Mouse (Mus musculus) MN1 (cell line): Measurements from ENCODE around the gene Pomgnt1.

ENCODE experiments used
- DNase-seq: peaks from one replicate; pipeline ENCODE4 v3.0.0-alpha.2; 2016; ENCODE audit warnings: low spot score

Pomgnt1 gene

DNA sequence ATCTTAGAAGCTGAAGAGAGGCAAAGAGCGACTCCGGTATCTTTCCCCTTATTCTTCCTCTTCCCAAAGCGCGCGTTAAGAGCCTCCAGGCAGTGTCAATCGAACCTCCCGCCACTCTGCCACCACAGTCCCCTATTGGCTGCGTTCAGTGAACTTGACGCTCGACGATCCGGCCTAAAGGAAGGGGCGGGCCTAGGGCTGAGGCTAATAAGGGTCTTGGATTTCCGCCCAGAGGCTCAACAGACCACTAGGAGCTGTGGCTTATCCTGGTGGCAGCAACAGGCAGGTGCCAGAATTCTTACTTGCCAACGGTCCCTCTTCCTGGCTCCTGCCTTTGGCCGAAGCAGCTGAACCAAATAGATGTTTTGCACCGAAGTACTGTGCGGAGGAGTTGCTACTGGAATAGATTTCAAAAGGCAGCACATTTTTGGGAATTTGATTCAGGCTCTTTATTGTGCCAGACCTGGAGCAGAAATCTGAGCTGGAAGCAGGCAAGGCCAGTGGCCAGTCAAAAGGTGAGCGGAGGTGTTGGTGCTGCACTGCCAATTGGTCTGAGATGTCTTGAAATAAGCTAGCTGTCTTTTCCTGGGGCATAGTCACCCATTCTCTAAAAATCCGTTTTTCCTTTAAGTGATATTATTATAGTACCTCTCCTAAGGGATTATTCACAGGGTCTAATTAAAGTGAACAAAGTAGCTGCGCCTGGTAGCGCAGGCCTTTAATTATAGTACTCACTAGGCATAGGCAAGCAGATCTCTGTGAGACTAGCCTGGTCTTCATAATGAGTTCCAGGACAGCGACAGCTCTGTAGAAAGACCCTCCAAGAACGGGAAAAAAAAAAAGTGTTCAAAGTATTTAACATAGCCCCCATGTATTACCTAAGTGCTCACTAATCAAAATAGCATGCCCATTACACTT, at the start of gene Pomgnt1, which contains the start of gene Rad54l:
TSS of gene Pomgnt1 (plus strand) at position 239 of the 918 bp plus-strand sequence.
TSS of gene Rad54l (minus strand) at position 89 of the 918 bp plus-strand sequence.
- peak; percentile 91 for DNase-seq

DNA sequence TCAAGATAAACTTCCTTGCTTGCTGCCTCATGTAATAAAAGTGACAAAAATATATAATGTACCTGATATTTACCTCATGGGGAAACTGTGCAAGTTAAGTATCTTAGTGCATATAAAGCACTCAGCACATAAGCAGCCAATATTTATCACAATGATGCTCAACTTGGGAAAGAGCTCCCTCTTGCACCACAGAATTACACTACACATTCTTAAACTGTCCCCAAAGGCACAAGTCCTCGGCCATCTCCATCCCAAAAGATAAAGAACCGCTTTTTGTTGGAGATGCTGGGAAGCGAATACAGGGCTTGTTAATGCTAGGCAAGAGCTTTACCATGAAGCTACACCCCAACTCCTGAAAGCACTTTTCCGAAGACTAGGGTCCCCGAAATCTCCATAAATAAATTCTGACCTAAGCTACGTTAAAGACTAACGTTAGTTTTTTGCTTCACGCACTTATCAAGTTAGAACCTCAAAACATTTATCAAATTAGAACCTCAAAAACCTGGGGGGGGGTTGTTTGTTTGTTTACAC, 49.4 kb upstream of the Pomgnt1 start:
- DNase-seq: peak; percentile 35

DNA sequence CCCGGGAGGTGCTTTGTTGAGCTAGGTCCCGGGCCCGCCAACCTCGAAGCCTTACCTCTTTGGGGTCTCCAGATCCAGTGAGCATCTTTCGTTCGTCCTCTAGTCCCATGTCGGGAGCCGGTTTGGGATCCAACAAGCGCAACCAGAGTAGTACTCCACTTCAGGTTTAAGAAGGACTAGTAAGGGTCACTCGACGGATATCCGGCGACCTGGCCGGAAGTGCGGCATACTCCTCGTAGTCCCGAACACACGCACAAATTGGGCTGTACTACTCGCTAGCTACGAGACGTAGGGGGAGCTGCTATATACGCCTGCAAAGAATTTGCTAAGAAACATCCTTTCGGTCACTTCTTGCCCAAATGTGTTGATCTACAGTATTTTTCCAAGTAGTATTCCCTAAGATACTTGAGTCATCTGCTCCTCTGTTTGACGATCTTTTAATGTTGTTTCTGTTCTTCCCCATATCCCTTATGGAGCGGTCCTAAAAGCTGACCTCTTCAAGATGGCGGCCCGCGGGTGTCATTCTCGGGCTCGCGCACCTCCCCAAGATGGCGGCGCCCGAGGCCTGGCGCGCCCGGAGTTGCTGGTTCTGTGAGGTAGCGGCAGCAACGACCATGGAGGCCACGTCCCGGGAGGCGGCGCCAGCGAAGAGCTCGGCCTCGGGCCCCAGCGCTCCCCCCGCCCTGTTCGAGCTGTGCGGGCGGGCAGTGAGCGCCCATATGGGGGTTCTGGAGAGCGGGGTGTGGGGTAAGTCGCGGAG, 48.6 kb upstream of the Pomgnt1 start, which contains the start of the genes Uqcrh and Lrrc41:
TSS of gene Uqcrh (minus strand) at position 211 of the 760 bp plus-strand sequence.
TSS of gene Lrrc41 (plus strand) at position 409 of the 760 bp plus-strand sequence.
- peak; percentile 91 for DNase-seq

DNA sequence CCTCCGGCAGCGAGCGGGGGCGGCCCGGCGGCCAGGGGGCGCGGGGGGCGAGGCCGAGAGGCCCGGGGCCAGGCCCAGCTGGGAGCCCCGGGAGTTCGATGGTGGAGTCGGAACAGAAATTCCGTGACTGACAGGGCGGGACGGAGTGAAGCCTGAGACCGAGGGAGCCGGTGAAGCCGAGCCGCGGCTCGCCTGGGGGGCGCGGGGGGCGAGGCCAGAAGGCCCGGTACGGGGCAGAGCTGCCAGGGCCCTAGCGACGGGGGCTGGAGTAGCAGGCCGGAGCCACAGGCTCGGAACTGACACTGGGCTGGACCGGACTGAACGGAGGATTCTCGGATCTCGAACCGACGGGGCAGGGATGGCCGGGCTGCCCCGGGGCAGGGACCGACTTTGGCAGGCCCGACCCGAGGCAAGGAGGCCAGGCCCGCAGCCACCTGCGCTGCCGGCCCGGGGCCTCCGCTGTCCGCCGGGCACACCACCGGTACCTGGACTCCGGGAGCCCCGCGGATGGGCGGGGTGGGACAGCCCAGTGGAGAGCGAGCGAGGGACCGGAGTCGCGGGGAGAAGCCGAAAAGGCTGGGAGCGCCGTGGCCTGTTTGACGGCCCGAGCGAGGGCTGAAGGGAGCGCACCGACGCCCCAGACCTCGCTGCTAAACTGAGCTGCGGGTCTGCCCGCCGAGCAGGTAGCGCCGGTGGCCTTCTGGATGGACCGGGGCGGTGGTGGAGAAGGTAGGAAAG, 47.8 kb upstream of the Pomgnt1 start:
- DNase-seq: peak; percentile 60

DNA sequence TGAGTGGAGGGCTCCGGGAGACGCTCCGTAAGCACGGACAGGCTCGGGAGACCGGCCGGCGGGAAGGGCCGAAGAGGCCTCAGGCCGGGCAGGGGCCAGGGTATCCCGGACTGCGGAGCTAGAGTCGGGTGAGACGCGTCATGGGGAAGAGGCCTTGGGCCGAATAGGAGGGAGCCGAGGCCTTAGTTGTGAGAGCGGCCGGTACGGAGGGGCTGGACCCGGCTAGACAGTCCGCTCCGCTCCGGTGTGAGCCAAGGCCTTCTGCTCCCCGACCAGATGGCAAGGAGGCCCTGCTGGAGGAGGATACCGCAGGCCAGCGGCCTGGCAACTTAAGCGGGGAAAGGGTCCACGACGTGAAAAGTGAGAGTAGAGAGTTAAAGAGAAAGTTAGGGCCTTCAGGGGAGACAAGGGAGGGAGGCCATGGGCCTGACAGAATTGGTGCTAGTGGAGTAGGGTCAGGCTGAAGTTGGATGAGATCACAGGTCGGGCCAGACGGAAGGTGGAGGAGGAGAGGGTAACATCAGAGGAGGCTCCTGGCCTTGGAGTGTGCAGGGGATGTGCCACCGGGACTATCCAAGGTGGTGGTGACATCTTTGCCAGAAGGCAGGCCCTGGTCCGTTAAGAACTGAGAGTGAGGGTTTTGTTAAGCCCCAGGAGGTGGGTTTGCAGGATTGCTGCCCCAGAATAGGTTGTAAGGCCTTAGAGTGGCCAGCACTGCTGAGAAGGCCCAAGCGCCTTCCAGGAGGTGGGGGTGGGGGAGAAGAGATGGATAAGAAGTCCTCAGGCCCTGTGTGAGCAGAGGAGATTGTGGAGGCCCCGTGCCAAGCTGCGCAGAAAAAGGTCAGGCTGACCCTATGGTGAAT, 47.0 kb upstream of the Pomgnt1 start:
- DNase-seq: peak; percentile 37

DNA sequence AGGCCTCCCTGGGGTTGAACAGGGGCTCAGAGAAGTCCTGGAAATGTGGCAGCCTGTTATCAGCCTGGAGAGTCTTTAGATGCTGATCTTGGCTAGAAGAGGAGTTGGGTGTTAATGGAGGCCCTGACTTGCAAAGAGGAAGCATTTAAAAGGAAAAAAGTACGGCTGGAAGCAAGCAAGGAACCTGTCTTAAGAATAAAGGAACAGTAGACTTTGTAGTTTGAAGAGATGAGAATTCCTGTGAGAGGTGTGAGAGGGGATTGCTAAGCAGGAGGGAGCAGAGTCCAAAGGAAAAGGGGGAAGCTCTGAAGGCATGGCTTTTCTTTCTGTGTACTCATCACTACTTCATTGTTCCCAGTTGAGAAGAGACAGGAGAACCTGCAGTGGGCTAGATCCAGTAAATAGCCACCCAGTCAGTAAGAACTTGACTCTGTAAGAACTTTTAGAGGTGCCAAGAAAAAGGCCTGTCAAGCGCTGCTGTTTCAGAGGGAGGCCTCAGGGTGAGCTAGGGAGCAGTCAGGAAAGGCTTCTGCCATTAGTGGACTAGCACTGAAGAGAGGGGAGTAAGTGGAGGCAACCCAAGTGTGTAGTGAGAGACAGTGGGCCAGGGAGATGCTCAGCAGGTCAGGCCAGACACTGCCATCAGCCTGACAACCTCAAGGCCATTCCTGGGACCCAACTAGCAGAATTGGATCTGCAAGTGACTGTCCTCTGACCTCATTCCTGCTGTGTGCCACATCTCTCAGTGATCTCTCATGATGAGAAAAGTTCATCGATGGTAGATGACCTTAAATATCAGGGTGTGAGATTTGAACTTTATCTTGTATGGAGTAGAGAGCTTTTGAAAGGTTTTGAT, 46.2 kb upstream of the Pomgnt1 start:
- peak; percentile 24 for DNase-seq

DNA sequence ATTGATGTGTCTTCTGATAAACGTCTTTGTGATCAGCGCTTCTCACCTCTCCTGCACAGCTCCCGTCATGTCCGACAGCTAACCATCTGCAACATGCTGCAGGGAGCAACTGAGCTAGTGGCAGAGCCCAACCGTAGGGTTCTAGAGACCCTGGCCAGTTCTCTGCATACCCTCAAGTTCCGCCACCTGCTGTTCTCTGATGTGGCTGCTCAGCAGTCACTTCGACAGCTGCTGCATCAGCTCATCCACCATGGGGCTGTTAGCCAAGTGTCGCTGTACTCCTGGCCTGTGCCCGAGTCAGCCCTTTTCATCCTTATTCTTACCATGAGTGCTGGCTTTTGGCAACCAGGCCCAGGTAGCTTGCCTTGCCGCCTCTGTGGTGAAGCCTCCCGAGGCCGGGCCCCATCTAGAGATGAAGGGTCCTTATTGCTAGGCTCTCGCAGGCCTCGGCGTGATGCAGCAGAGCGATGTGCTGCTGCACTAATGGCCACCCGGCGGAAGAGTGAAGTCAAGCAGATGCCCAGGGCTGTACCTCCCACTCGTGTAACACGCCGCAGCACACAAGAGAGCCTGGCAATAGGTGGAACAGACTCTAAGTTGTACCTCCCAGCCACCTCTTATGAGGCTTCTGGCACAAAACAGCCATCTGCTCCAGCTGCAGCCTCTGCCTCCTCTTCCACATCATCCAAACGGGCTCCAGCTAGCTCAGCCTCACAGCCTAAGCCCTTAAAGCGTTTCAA, 35.0 kb upstream of the Pomgnt1 start:
- no peak for DNase-seq

DNA sequence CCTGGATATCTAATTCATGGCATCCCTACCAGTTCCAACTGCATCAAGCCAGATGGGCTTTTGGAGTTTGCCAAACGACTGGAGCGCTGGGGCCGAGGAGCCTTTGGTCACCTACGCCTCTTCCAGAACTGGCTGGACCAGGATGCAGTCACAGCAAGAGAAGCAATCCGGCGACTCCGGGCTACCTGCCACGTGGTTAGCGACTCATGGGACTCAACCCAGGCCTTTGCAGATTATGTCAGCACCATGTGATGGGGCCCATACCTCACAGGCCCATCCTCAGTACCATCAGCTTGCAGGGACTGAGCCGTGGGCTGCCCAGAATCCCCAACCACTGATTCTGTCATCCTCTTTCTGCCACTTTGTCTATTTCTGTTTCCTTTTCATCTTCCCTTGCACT, 27.3 kb upstream of the Pomgnt1 start:
- no peak for DNase-seq

DNA sequence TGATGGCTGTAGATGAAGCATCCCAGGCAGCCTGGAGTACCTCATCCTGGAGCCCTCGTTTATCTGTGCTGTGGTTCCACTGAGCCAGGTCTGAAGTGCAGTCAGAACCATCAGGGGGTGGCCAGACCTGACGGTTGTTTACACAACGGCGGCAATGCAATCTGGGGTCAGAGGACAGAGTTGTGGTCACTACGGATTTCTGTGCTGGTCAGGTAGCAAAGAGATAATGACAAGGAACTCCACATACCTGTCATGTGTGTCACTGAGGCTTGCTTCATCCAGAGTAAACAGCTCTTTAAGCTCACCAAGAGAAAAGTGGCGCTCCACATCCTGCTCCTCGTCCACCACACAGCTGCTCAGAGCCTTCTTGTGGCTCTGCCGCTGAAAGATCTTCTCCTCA, 26.4 kb upstream of the Pomgnt1 start:
- DNase-seq: no peak

DNA sequence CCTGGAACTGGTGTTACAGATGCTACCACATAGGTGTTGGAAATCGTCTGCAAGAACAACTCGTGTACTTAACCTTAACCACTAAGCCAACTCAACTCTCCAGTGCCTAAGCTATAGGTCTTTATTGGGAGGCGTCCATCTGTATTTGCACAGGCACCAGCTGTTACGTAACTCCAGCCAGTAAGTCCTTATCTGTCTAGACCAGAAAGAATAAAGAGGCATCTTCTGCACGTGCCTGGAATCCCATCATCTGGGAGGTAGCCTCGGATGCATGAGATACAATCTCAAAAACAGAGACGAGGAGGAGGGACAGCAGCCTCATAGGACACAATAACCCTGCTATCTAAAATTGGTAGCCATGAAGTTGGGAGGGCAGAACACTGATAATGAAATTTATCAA, 22.7 kb upstream of the Pomgnt1 start:
- DNase-seq: no peak

DNA sequence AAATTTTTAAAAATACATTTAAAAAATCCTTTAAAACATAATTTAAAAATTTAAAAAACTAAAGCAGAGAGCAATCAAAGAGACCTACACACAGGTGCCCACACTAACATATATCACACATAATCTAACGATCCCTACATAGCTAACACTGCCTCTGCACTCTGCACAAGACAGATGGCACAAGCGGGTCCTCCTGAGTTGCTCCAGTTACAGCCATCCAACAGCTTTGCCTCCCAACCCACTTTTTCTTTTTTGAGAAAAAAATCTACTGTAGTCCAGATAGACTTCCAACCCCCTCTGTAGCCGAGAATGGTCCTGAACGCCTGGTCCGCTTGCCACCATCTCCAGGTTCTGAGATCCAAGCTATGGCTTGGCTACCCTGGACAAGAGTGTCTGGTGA, 18.4 kb upstream of the Pomgnt1 start:
- DNase-seq: no peak

DNA sequence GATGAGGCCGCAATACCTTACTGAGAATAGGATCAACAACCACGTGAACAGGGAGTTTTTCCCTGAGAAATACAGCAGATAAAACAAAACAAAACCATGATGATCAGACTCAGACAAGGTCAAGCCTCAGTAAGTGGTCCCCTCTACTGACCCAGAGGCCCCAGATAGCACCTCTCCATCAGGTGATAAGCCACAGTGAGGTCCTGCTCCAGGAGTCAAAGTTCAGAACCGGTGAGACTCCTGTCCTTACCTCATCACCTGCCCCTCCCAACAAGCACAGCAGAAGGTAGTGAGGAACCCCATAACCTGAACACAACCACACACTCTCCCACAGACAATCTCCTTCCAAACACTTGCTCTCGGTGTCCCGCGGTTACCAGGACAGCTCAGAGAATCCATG, 12.9 kb upstream of the Pomgnt1 start:
- no peak for DNase-seq

DNA sequence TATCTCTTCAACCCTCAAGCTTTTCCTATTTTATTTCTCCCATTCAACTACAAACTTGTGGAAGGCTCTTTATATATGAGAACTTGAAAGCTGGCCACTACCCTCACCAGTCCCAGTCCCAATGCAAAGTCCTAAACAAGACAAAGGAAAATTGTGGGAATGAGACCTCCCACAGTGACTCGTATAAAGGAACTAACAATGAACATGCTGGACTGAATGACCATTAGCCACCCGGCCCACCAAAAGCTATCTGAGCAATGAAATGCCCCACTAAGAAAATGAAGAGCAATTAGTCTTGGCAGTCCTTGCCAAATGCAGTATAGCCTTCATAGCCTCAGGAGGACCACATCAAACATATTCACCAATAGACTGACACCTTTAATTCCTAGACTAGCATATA, 12.2 kb upstream of the Pomgnt1 start:
- no peak for DNase-seq

DNA sequence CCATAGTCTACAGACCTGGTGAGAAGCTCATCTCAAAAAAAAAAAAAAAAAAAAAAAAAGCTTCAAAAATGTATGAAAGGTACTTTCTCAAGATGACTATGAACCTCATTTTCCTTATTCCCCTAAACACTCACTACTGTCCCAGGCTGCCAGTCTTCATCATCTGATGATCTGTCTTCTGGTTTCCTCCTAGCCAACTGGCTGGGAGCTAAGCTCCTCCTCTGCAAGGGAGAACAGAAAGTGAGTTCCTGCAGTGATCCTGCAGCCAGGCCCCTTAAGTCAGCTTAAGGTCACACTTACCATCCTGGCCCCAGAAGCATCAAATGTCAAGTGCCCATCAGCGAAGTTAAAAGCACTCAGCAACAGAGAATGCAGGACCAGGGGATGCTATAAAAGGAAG, 878 bp upstream of the Pomgnt1 start:
- peak; percentile 7 for DNase-seq

DNA sequence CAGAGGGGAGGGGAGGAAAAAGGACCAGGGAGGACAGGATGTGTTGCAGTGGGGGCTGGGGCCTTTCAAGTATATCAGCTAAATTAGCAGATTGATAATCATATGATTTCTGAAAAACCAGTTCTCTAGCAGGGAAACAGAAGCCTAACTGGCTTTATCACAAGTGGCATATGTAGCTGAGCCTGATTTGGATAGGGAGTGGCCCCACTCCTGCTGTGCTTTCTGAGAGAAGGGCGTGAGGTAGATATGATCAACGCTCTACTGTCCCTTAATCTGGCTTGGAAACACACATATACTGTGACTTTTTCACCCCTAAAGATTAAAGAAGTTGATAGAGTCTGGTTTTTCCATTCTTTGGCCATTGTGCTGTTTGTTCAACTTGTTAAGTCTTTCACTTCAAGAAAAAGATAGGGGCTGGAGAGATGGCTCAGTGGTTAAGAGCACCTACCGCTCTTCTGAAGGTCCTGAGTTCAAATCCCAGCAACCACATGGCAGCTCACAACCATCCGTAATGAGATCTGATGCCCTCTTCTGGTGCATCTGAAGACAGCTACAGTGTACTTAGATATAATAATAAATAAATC, 2.3 kb downstream of the Pomgnt1 start:
- DNase-seq: no peak

DNA sequence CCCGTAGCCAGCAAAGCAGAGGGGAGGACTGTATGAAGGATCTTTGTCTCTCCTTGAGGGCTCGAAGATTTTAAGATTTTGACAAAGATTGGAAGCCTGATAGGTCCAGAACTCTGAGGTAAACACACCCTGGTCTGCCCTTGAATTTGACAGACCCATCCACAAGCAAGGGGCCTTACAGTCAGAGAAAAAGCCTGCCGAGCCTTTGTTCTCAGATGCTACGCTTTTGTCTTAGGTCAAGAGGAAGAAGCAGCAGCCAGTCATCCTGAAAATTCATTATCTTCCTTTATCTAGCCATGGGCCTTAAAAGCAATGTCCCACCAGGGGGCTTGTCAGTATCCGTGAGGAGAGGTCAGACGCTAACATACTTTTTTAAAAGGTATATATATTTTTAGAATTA, 4.3 kb downstream of the Pomgnt1 start:
- no peak for DNase-seq

DNA sequence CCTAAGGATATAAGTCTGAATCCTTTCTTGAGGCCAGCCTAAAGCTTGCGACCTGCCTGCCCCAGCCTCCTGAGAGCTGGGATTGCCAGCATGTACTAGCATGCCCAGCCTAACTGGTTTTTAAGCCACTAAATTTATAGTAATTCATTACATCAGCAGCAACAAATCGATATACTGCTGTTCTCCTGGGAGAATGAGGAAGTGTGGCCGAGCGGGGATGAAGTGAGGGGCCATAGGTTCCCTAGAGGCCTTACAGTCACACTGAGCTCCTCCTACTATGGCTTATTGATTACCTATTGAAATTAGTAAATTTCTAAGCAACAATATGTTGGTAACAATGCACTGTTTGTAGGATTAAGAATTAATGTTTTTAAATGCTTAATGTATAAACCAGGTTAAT, 9.5 kb downstream of the Pomgnt1 start:
- no peak for DNase-seq

DNA sequence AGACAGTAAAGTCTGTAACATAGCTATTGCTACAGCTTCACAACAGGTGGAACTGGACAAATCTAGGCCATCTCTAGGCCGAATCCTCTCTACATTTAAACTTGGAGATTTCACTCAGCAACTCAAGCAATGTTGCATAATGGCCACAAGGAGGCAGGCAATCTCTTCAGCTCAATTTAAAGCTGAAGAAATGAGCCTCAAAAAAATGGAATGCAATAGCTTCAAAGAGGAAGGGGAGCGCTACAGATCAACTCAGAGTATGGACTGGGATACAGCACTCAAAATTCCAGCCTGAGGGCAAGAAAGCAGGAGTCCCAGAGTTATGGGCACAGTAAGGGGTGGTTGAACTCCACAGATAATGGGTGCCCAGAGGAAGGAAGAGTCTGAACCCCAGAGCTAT, 11.3 kb downstream of the Pomgnt1 start:
- peak; percentile 43 for DNase-seq
